Mouse (Mus musculus): ENCODE data around the gene H2-Oa.
A peak's percentile ranks its signal among the peaks of the same experiment; 100 is the strongest.

The H2-Oa gene

GRCm38 (mm10) chr17:34121172-34121878, 29.2 kb downstream of the H2-Oa start:
- DNase-seq (ENCODE audit: extremely low read depth, insufficient read length, low spot score), result peak; percentile 95

DNA sequence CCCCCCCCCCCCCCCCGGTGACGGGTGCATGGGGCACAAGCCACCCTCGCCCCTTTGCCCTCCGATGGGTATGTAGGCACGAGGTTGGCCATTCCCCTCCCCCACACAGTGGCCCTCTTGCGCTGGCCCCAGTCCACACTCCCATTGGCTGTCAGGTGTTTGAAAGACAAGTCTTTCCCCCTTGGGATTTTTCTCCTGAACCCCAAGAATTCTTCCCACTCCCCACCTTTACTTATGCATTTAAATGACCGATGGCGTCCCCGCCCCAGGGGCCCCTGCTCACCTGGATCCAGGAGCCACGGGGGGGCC, 29.7 kb downstream of the H2-Oa start:
- DNase-seq (ENCODE audit: extremely low read depth, insufficient read length, low spot score), result no peak

GRCm38 (mm10) chr17:34122188-34122984, 30.2 kb downstream of the H2-Oa start, which contains the start of gene Brd2:
TSS of gene Brd2 (minus strand) at chr17:34122634.
- peak; percentile 99 for DNase-seq (ENCODE audit: extremely low read depth, insufficient read length, low spot score)

DNA sequence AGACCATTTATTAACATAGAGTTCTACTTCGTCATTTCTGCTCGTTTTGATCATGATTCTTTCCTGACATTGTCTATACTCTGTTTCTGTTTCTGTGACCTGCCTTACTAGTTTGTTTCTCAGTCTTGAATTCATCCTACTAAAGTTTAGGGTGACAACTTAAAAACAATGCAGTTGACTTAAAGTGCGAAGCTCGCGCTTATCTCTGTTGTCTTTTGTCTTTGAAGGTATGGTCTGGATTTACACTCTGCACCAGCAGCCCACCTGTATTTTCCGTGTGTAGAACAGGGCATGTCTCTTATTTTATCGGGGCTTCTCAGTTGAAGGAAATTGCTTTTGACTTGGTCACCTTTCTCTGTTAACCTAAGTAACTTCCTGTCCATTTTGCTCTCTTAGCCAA, 31.0 kb downstream of the H2-Oa start:
- DNase-seq (ENCODE audit: extremely low read depth, insufficient read length, low spot score), result no peak

DNA sequence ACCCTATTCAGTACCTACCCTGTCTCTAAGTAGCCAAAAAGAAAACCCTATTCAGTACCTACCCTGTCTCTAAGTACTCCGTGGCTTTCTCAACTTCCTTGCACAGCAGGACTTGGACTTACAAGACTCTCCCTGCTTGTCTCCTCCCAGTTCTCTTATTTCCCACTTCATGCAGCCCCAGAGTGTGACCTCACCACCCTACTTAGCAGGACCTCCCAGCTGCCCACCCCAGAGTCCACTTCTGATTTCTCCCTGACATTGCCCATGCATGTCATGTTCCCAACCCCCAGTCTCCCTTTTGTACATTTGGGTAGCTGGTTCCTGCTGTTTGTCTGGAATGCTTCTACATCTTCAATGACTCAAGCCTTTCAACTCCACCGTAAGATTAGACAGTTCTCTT, 31.4 kb downstream of the H2-Oa start:
- peak; percentile 60 for DNase-seq (ENCODE audit: extremely low read depth, insufficient read length, low spot score)

GRCm38 (mm10) chr17:34124649-34125048, 32.5 kb downstream of the H2-Oa start:
- no peak for DNase-seq (ENCODE audit: extremely low read depth, insufficient read length, low spot score)

DNA sequence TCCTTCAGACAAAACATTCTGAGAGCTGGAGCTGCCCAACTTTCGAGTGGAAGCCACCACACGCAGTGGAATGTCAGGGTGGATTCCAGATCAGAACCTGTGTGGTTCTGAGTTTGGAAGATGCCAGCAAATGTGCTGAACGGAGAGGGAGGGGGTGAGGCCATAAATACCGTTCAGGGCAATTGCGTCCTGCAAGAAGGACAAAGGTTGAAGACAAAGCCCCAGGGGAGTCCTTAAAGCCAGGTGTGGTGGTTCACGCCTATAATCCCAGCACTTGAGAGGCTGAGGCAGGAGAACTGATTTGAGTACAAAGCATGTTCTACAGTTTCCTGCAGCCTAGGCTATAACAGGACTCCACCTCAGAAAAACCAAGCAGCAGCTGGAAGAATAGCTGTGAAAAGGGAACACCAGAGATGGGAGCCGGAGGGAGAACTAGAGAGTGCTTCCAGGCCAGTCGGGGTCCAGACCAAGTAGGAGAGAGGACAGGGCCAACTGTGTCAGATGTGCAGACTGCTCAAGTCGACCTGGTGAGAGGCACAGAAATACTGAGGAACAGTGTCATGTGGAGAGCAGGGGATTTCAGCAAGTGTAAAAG, 34.8 kb downstream of the H2-Oa start:
- no peak for DNase-seq (ENCODE audit: extremely low read depth, insufficient read length, low spot score)

GRCm38 (mm10) chr17:34127475-34127874, 35.3 kb downstream of the H2-Oa start:
- DNase-seq (ENCODE audit: extremely low read depth, insufficient read length, low spot score), result no peak

GRCm38 (mm10) chr17:34128264-34128937, 36.3 kb downstream of the H2-Oa start:
- no peak for DNase-seq (ENCODE audit: extremely low read depth, insufficient read length, low spot score)

- DNase-seq (ENCODE audit: extremely low read depth, insufficient read length, low spot score), result no peak
These were observed 37.0 kb downstream of the H2-Oa start for GRCm38 (mm10) chr17:34128944-34129791.

- no peak for DNase-seq (ENCODE audit: extremely low read depth, insufficient read length, low spot score)
These were observed 38.2 kb downstream of the H2-Oa start for GRCm38 (mm10) chr17:34130073-34130947.

GRCm38 (mm10) chr17:34131911-34132310, 39.8 kb downstream of the H2-Oa start:
- no peak for DNase-seq (ENCODE audit: extremely low read depth, insufficient read length, low spot score)

- no peak for DNase-seq (ENCODE audit: extremely low read depth, insufficient read length, low spot score)
These were observed 41.1 kb downstream of the H2-Oa start for GRCm38 (mm10) chr17:34133289-34133688.

DNA sequence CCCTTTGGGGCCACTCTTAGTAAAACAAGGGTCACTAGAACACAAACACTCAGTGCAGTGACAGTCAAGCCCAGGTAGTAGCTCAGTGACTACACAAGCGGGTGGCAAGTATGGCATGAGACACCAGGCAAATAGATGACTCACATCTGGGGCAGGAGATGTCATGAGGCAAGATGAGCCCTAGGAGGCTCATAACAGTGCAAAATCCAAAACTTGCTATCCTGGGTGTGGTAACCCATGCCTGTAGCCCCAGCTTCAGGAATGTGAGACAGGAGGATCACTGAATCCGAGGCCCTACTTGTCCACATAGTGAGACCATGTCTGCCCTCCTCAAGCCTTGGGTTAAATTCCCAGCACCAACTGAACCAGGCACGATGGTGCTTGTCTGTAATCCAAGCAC, 42.3 kb downstream of the H2-Oa start:
- peak; percentile 55 for DNase-seq (ENCODE audit: extremely low read depth, insufficient read length, low spot score)

DNA sequence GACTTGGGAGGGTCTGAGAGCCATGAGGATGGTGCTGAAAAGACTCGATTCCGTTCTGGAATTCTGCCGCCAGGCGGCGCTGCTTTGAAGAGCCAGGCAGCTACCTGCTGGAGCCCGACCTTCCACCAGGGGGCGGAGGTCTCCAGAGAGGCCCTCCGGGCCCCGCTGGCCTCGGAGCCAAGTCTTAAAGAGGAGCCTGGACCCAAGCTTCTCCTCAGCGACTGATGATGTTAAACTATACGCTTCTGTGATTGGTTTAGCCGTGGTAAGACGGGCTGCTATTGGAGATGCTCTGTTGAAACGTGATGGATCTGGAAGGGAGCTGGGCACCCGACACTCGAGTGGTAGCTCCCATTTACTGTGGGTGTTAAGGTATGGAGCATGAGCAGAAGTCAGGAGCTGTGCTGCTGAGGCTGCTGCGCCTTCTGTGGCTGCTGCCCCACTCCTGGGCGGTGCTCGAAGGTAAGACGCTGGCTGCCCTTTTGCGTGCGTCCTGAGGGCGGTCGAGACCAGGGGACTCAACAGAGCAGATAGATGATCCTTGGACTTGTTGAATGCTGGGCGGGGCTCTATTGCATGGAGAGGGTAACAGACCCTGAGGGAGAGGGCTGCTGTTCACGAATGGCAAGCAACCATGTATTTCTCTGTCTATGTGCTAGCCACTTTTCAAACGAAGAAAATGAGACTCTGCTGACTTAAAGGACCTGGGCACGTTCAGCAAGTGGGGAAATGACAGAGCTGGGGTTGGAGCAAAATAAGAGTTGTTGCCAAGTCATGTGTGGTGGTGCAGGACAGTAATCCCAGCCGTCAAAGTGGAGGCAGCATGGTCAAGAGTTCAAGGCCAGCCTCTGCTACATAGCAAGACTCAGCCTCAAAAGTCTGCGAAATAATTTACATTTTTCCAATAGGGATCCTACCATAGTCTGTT, 43.4 kb downstream of the H2-Oa start:
- DNase-seq (ENCODE audit: extremely low read depth, insufficient read length, low spot score), result peak; percentile 96

- no peak for DNase-seq (ENCODE audit: extremely low read depth, insufficient read length, low spot score)
These were observed 45.5 kb downstream of the H2-Oa start for GRCm38 (mm10) chr17:34137601-34138000.

GRCm38 (mm10) chr17:34138655-34139054, 46.5 kb downstream of the H2-Oa start:
- DNase-seq (ENCODE audit: extremely low read depth, insufficient read length, low spot score), result no peak

- DNase-seq (ENCODE audit: extremely low read depth, insufficient read length, low spot score), result no peak
These were observed 47.3 kb downstream of the H2-Oa start for GRCm38 (mm10) chr17:34139416-34139815.

All from 3134 (cell line).